Mouse (Mus musculus) inflammation-experienced regulatory T-cells, adult 6 months (primary cell): ENCODE data around the gene Ankef1. TPM values are rescaled to one million over a fixed set of nuclear protein-coding genes. Genes with fewer than 3 reads are reported as not detected.

Source experiments
- ATAC-seq: one replicate; pipeline ENCODE4 v1.8.0; 2017
- polyA plus RNA-seq, 3 experiments: library from polyadenylated mRNA; unstranded; fragments of 100-300 nt; shearing (Covaris generic); gene quantifications; one replicate each; pipeline ENCODE4 v1.2.1; 2017

Ankef1 gene
- polyA plus RNA-seq, 3 experiments from 2014 or later: 0.15 TPM; not detected in 2

DNA sequence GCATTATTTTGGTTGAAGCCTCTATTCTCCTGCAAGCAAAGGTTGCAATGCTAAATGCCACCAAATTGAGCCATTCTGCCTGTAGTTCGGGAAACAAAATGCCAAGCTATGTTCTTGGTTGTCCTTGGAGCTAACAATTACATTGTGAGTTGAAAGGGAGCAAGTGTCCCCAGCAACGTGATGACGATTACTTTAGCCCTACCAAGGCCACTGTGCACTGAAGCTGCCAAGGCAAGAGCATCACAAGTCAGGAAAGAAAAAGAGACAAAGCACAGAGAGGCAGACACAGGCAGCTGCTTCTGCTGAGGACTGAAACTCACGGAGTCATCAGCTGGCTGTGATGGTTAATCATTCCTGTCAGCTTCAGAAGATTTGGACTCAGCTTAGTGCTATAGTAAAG is 99.5 kb downstream of the Ankef1 start:
- no peak for ATAC-seq

Other genes starting within 250 kb of the Ankef1 start
- not detected for gene Pak7, start 113.9 kb upstream of the Ankef1 start, polyA plus RNA-seq
- gene Snap25, start 211.5 kb downstream of the Ankef1 start, polyA plus RNA-seq: not detected